Mouse (Mus musculus) urinary bladder, postnatal 4 days (tissue): ENCODE measurements at regions not wholly inside any gene's neighbourhood (a gene's known extent, or its start where the extent isn't known, plus 50 kb on each side); places are given as distances from the start of the nearest gene placed in this dataset.

Source experiments
- DNase-seq, 2 experiments: peaks; one replicate each; pipeline ENCODE4 v3.0.0; 2021 to 2022; ENCODE audit warnings: low spot score in 2 of 2

DNA sequence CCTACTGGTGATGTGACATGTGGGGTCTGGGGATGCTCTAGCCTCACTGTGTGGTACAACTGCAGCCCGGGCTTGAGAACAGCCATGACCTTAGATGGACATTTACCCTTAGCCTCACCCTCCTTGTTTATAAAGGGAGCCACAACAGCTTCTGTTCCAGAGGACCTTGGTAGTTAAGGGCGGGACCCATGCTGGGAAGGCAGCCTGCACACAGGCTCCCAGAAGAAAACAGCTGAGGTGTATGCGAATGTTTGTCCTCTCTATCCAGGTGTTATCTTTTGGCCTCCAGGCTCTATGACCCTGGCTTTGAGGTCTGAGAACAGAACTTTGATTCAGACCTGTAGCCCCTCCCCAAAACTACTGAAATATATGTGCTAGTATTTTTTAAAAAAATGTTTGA, 102.1 kb upstream of the Mki67 start:
- DNase-seq: no peak

DNA sequence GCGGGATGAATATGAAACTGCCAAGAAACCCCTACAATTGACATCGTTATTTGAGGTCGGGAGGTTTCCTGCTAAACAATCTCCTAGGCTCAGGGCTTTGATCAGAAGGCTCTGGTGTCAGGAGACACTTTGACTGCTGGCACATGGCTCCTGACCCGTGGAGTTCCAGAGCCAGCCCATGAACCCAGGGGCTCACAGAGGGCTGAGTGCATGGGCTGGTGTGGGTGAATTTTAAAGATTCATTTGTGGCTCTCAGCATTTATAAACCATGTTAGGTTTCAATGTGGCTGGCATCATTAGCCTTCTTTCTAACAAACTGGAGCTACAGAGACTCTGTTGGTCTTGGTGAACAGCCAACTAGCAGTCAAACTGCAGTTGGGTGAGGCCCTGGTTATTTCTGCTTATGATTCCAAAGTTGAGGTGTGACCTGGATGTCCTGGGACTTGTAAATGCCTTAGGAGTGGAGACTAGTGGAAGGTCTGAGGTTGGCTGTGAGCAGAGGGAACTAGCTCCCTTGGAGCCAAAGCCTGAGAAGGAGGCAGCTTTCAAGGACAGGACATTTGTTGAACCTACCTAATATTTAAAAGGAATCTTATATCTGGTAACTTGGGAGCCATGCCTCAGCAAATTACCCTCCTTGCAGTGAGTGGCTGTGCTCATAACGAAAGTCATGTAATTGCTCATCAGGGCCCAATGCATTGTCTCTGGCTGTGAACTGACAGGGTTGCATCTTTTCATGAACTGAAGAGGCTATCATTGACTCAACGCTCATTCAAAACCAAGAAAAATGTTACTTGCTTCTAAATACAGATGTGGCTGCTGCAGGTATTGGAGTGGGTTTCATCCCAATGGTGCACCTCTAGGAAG, 108.0 kb upstream of the Mki67 start:
- DNase-seq: no peak

DNA sequence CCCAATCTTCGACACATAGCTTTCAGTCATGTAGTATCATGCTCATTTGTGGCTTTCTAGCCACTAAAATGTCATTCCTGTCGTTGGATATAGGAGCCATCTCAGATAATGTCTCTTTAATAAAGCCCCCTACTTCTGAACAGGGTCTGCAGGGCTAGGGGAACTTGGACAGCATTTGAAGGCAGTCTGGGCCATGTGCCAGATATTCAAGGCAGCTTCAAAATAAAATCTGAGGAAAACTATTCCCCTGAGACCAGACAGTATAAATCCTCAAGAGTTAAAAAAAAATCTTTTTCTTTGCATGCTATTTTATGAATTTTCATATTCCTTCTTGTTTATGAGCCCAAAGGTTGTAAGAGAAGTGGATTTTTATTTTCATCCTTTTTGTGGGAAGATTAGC, 113.1 kb upstream of the Mki67 start:
- DNase-seq: no peak

DNA sequence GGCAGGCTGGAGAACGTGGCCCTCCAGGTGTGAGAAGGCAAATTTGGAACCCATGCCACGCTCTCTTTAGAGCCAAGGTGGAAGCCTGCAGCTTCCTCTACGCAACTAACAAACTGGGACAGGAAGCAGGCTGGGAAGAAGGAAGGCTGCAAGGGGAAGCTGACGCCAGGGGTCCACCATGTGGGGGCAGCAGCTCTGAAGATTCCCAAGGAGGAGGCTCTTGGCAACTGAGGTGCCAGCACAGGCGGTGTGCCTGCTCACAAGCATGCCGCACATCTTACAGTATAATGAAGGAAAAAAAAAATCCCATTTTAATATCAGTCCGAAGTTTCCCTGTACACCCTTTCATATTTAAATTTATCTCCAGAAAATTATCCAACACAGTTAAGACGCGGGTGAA, 117.3 kb upstream of the Mki67 start:
- DNase-seq: no peak

DNA sequence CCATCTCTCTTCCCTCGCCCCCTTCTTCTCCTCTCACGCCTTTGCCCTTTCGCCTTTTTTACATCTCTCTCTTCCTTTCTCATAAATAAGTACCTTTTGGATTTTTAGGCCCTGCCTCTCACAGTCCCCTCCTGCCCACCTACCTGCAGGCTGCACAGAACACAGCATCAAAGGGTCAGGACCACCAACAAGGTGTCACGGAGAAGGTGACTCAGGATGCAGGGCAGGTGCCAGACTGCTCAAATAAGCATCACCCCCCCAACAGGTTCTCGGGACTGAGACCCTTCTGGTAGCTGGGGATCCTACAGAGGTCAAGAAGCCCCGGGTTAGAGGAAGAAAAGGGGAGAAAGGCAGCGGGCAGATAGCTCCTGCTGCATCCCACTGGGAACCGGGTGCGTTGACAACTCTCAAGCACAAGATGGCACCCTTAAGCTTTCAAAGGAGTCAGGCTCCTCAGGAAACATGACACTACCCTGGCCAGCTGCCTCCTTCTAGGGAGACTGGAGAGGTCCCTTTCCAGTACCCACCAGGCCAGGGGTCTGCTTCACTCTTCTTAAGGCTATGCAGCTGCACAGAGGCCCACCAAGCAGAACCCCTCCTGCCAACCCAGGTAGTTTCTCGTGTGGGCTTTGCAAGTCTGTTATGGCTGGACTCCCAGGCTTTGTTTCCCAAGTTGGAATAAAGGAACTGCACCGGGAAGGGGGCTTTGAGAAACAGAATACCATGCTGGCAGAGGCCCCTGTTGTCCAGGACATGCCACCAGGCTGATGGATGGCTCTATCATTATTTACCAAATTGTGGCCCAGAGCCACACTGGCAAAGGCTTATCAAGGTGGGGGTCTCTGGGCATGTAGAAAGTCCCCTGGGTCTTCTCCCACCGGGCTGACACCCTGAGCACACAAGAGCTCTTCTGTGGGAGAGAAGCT, 120.9 kb upstream of the Mki67 start:
- DNase-seq: peak; percentile 58 to 72

DNA sequence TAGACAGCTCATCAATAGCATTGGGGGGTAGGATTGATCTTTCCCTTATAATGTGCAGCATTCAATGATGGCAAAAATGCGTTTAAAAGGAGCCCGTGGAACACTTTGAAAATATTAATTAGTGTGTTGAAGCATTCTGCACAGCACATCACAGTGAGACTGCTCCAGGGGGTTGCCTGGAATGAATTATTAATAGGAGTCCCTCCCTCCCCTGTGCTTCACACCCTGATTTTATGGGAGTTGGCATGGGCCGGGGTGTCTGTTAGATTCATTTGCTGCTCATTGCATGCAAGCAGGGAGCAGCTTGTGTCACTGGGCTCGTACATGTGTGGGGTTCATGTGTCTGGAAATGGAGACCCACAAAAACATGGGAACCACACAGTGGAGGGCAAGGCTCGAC, 127.9 kb upstream of the Mki67 start:
- no peak for DNase-seq

DNA sequence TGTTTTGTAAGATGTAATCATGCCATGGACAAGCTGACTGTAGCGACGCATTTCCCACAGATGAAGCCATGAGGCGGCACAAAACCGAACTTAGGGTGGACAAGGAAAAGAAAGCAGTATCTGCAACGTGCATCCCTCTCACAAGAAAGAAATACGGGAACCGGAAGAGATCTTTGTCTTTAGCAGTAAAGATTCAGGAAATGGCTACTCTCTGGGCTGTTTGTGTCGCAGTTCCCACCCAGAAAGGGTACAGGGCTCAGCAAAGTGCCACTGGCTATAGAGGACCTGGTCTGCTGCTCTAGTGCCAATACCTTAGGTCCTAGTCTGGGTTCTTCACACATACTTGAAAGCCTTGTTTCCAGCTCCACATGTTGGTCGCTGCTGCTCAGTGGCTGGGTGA, 131.1 kb upstream of the Mki67 start:
- DNase-seq: no peak

DNA sequence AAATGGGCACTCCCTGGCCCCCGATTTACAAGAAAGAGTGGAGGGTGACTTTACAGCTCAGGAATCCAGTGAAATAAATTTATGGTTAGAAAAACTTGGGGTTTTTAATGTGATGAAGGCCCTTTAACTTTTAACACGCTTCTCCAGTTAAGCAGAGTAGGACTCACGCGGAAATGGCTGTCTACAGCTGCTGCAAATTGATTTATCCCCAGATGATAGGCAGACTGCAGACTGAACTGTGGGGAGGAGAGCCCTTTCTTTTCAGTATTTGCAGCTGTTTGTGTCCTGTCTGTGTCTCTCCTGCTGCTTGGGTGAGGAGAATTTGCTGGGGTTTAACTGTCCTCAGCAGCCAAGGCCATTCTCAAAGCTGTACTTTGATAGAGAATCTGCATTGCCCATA, 132.0 kb upstream of the Mki67 start:
- no peak for DNase-seq

DNA sequence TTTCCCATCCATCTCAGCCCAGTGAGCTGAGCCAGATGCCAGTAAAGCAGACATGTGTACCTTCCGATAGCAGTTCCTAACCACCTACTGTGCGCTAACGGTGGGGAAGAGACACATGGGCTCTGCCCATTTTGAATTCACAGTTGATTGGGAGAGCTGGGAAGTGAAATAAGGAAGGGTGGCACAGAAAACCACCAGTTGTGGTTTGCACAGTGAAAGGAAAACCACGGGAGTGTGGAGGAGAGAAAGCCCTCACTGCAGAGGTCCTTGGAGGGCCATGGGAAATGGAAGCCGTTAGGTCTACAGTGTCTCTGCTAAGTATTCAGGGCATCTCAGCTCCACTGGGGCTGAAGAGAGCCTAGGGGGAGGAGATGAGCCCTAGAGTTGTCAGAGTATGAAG, 132.7 kb upstream of the Mki67 start:
- no peak for DNase-seq

DNA sequence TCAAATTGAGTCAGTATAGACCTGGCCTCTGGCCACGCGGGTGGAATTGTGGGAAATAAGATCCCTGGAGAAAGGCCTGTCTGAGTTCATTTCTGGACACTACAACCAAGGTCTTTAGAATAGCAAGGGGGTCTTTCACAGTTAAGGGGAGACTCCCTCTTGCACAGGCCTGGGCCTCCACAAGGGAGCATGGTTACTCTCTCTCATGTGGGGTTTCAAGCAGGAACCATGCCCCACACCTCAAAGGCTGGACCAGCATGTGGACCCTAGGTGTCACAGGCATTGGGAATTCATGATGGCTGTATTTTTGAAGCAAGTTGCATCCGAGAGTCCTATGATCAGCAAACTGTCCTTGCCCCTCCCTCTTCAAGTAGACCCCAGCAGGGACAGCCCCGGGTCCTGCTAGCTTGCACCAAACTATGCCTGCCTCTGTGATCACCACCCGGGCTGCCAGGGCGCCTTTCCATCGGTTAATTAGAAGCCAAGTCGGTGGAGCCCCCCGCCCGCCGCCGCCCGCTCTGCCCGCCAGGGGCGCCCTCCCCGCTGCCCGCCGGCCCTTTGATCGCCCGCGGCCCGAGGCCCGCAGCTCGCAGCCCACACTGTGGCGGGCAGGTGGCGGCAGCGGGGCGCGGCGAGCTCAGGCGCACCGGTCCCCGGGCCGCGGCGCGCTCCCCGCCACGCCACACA, 137.1 kb upstream of the Mki67 start:
- DNase-seq: peak in 1 of 2 experiments; percentile 23

DNA sequence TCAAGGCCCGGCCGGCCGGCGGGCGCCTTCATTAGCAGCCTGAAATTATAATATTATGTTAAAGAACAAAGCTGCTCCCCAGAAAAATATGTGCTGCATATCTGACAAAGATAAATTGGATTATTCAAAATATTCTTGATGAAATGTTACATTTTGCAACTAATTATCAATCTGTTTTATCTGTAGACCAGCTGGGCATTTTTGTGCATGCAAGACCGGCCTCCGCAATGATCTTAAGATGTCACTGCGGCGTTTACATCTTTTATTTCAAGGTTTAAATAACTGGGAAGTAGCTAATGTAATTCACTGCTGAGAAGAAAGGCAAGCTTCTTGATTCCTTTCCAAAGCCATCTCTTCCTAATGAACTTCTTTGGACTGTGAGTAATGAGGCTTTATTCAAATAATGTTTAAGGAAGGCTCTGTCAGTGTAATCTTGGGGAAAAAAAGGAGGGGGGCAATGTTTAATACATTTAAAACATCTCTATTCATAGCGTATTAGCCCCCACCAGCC, 137.7 kb upstream of the Mki67 start:
- no peak for DNase-seq

DNA sequence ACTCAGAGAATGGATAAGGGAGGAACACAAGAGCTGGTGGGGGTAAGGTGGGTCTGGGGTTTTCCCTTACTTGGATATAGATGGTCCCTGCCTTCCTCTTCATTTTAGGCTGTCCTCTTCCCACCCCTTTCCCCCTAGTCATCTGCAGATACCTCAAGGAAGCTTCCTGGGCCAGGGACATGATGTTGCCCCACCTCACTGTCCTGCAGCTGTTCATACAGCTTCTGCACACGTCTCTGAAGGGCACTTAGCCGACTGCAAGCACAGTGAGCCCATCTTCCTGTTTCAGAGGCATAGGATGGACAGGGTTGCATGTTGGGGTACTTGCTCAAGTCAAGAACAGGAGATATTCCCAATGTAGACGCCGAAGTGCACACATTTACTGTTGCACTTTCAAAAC, 144.1 kb upstream of the Mki67 start:
- DNase-seq: no peak

DNA sequence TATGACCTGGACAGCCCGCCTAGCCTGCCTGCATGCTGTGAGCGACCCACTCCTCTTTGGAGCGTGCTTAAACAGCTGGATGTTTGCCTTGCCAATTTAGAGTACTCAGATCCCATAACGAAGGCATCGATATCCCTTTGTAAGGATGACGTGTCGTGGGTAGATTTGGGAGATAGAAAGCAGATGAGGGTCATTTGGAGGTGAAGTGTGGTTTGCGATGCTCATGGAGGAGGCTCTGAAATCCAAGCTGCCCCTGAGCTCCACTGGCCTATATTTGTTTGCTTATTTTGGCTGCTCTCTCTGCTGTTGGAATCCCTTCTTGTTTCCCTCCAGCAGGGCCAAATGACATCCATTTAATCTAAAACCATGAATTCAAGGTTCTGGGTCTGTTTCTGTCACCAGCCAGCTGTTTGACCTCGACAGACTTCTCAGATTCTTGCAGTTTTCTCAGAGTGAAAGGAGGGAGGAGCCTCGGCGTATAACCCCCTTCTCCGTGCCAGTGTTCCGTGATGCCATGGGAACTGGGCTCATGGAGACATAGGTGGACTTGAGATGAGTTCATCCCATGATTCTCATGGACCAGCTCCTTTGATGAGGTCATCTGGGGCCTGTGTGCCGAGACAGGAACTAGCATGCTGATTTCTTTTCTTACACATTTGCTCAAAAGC, 144.7 kb upstream of the Mki67 start:
- DNase-seq: no peak

DNA sequence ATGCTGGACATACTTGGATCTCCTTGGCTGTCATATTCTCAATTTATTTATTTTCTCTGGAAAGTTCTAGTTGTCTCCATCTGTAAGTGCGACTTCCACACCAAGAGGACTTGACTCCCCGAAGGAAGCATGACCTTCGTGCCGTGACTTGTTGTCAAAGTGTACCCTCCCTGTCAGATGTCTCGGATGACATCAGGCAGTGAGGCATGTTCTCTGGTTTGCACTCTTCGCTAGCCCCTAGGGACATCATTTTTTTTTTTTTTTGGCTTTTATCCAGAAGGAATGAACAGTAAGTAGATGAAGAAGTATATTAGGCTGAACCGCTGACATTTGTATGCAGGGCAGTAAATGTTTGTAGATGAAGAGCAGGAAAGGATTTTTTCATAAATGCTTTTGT, 145.2 kb upstream of the Mki67 start:
- no peak for DNase-seq

DNA sequence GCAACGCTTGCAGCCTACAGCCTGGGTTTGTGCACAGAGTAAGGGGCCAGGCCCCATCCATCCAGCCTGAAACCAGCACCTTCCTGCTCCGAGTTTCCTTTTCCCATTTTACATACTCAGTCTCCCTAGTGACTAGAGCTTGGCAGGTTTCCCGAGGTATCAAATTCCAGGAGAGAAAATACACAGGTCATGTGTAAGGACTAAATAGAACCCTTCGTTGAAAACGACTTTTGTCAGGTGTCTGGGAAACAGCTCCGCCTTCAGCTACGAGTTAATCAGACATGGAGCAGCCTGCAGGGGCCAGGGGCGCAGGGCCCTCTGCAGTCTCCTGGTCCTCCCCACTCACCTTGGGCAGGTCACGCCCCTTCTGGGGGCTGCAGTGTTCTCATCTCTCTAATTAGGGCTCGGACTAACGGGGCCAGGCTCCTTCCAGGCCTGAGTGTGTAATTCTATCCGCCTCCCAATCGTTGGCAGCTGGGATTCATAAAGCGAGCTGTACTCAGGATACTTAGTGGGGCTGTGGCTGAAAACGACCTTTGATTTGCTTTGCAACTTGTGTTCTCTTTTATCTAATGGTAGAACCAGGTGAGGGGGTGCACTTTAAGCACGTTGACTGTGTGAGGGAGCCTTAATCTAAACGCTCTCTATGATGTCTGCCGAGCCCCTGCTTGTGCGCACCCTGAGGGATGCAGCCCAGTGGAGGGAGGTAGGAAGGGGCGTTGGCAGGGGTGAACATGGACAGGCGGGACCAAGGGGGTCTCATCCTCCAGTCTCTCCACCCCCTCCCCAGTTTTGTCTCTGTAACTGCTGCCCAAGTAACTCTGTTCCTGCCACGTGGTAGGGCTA, 147.6 kb upstream of the Mki67 start:
- DNase-seq: no peak

DNA sequence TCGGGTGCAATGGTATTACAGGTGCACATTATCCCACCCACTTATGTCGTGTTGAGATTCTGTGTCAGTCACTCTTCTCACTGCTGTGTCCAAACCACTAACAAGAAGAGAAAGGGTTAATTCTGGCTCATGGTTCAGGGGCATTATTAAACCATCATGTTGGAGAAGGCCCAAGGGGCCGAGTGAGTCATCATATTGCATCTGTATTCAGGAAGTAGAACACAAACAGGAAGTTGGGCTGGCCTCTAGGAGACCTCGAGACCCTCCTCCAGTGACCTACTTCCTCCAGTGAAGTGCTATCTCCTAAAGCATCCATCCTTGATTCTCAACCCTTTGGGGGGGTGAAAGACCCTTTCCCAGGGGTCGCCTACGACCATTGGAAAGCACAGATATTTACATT, 154.8 kb upstream of the Mki67 start:
- DNase-seq: no peak

DNA sequence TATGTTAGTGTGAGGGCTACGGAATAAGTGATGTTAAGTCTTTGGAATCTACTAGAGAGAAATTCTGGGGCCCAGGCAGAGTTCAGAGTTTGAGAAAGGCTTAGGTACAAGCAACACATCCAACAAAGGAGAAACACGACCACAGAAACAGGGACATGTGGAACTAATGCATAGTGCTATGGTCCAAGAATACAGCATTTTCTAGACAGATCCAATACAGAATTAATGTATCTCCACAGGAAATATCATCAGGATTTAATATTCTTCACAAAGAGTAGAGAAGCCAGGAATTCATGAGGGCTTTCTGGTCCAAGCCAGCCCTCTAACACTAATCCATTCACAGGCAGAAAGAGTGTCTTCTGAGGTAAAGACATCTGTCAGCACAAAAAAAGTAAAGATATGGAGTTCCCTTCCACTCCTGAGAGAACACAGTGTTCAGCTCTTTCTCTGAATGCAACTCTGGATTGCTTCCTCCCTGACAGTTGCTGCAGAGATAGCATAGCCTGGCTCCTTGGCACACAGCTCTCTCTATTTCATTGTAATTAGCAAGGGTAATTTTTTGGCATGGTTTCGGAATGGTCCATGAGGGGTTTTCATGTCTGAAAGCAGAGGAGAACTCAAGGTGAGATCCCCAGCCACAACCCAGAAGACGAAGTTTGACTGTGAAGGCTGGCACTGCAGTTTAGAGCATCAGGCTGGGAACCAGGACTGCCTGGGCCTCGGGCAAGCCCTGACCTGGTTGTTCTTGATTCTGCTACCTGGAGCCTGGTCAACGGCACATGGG, 161.1 kb upstream of the Mki67 start:
- no peak for DNase-seq

DNA sequence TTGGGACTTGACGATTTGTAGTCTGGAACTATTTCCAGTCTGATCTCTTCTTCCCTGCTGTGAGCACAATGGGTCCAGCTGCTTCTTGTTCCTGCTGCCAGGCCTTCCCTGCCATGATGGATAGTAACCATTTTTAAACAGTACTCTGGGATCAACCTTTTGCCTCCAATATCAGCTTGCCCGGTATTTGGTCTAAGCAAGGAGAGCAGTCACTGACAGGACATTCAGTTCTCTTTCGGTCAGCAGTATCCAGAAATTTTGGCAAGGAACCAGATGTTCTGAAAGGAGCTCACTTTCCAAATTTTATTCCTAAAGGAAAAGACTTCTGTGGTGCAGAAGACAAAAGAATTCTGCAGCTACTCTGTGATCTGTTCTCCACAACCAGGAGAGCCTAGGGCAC, 162.6 kb upstream of the Mki67 start:
- no peak for DNase-seq

DNA sequence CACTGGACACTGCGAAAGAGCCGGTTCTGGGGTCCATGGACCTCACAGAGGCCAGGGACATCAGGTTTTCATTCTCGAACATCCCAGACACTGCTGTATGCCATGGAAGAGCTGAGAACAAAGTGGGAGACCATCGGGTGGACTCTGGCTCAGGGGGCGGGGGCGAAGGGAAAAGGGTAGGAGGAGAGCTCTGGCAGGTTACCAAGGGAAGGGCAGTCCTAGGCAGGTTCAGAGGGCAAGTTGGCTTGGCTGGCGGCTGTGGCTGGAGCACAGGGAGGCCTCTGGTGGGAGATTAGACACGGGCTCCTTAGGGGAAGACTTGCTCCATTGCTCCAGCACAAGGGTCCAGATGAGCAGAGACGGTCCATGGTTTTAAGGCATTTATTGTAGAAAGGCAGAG, 164.3 kb upstream of the Mki67 start:
- DNase-seq: no peak

DNA sequence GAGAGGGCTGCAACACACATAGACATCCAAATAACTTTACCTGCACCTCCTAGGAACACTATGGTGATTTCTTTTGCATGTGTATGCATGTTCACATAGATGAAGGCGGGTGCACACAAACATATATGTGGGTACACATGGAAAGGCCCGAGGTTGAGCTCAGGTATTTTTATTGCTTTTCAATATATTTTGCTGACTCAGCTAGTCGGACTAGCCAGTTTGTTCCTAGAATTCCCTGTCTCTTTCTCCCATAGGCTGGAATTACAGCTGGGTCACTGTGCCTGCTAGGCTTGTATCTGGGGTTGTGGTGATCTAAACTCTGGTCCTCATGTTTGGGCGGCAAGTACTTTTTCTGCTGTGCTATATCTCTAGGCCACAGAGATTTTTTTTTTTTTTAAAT, 166.1 kb upstream of the Mki67 start:
- DNase-seq: no peak
